Mouse (Mus musculus) stomach, embryonic 14.5 days (tissue): ENCODE data around the gene Susd2. TPM values are rescaled to one million over a fixed set of nuclear protein-coding genes. Genes with fewer than 3 reads are reported as not detected.

ENCODE experiments used
- ATAC-seq: fragments of 200-750 bp; cut with Nextera tagmentation; 2 replicates; pipeline ENCODE4 v1.8.0; 2017; ENCODE audit warnings: low read depth, moderate TSS enrichment; ENCODE audit not compliant: insufficient number of reproducible peaks, insufficient read depth, low FRiP score
- H3K27ac ChIP-seq: fragments of 300-500 bp; sonication (generic); 2 replicates; pipeline ENCODE4 v1.5.1; 2014; ENCODE audit warnings: mild to moderate bottlenecking, low read length, moderate library complexity, mixed read lengths
- H3K27me3 ChIP-seq: fragments of 300-500 bp; sonication (generic); 2 replicates; pipeline ENCODE4 v1.6.1; 2014; ENCODE audit warnings: low read length, control low read depth, mixed read lengths; ENCODE audit not compliant: control insufficient read depth, insufficient read depth
- H3K36me3 ChIP-seq: fragments of 300-500 bp; sonication (generic); 2 replicates; pipeline ENCODE4 v1.6.1; 2014; ENCODE audit warnings: mild to moderate bottlenecking, control low read depth, low read length, moderate library complexity, mixed read lengths; ENCODE audit not compliant: control insufficient read depth, insufficient read depth
- H3K4me1 ChIP-seq: fragments of 300-500 bp; sonication (generic); 2 replicates; pipeline ENCODE4 v1.6.1; 2014; ENCODE audit warnings: low read length, control low read depth, mixed read lengths; ENCODE audit not compliant: control insufficient read depth, insufficient read depth
- H3K4me2 ChIP-seq: fragments of 300-500 bp; sonication (generic); replicated peaks from 2 replicates; pipeline ENCODE4 v1.6.1; 2014; ENCODE audit warnings: low read depth, low read length, control low read depth
- H3K4me3 ChIP-seq: fragments of 300-500 bp; sonication (generic); 2 replicates; pipeline ENCODE4 v1.5.1; 2014; ENCODE audit warnings: low read depth, low read length, control low read depth
- H3K9ac ChIP-seq: fragments of 300-500 bp; sonication (generic); replicated peaks from 2 replicates; pipeline ENCODE4 v1.6.1; 2014; ENCODE audit warnings: low read depth, mild to moderate bottlenecking, control low read depth, low read length, moderate library complexity, mixed read lengths
- H3K9me3 ChIP-seq: fragments of 300-500 bp; sonication (generic); 2 replicates; pipeline ENCODE4 v1.6.1; 2016; ENCODE audit warnings: low read depth, low read length, control low read depth; ENCODE audit not compliant: control insufficient read depth
- WGBS: fragments of 180-500 bp; shearing (Covaris S2); extraction: QIAGEN DNeasy Blood & Tissue Kit; methylation state at CpG from one replicate; pipeline ENCODE4 v1.1.7; 2014; 5-methylcytosine and 5-hydroxymethylcytosine counted together
- polyA plus RNA-seq: library from polyadenylated mRNA; unstranded; fragments of >200 nt; fragmentation: Nextera tagmentation; extraction: Ambion mirVana; gene quantifications from 2 replicates; pipeline ENCODE4 v1.2.1, GENCODE M21; 2014

Gene Susd2
- polyA plus RNA-seq, 1 experiment from 2014 or later = 8.3 TPM

DNA sequence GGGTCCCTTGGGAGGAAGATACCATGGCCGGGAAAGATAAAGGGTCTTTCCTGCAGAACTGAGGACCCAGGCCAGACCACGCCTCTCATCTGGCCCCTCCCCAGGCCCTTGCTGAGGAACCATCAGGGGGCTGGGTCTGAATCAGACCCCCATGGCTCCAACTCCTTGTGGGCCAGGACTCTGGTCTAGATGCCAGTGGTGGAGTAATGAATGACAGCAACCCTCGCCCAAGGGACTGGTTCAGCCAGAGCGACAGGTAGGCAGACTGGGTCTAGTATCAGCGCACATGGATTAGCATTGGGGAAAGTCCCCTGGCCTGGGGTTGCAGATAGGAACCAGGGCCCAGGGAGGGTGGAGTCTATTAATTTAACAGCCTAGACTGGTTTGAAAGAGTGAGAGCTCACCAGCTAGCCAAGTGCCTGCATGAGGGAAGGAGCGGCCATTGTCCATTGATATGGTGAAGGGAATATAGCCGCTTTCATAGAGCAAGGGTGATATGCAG is 2.0 kb downstream of the Susd2 start:
- Histone ChIP-seq H3K4me3 (no peak overlapping the region), H3K27me3 (no peaks in the 10 kb centered on the region), H3K27ac (no peak overlapping the region), H3K4me1 (0 out of 2 replicates have a peak, but pooled peaks cover 10% of the 10 kb centered on the region), H3K9ac (no peak overlapping the region), H3K36me3 (0 out of 2 replicates have a peak, but pooled peaks cover 4% of the 10 kb centered on the region), H3K4me2 (no peak overlapping the region), H3K9me3 (no peaks in the 10 kb centered on the region)
- no peak for ATAC-seq
- 86% methylated on average over 7 of the region's 7 CpGs for WGBS

DNA sequence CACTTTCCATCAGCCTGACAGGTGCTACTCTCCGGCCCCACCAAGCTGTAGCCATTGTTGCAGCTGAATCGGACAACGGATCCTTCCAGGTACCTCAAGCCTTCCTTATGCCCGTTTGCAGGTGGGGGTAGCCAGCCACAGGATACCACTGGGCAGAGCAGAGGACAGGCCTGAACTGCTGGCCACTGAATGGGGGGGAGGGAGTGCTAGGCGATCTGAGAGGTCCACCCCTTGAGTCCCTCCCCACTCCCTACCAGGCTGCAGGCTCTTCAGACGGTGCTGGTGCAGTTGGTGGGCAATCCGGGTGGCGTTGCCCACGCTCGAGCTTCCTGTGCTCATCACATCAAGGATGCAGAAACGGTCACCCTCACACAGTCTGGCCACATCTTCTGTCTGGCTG is 6.1 kb downstream of the Susd2 start:
- Histone ChIP-seq H3K9ac (no peak overlapping the region), H3K4me2 (no peak overlapping the region), H3K27me3 (no peaks in the 10 kb centered on the region), H3K36me3 (no peaks in the 10 kb centered on the region), H3K9me3 (no peaks in the 10 kb centered on the region), H3K4me1 (0 out of 2 replicates have a peak, but pooled peaks cover 3% of the 10 kb centered on the region), H3K27ac (no peak overlapping the region), H3K4me3 (no peak overlapping the region)
- 85% methylated on average over 11 of the region's 11 CpGs for WGBS
- ATAC-seq = no peak

DNA sequence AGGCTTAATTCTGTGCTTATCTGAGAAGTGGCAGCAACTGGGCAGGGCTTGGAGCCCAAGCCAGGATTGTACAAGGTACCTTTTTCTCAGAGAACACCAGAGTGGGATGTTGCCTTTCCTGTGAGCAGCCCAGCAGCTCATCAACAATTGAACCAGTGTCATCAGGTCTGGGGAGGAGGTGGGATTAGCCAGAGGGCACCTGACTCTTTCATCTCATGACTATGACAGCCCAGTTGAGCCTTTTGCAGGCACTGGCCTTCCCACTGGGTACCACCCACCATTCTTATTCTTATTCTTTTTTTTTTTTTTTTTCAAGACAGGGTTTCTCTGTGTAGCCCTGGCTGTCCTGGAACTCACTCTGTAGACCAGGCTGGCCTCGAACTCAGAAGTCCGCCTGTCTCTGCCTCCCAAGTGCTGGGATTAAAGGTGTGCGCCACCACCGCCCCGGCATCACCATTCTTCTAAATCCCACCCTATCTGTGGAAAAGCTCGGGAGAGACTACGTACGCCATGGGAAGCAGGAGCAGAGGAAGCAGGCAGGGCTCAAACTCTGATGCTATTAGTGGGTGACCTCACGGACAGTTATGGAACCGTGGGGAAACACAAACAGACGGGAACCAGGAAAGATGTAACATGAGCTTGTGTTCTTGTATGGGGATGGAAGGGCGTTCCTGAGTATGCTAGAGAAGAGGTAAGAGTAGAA is 7.6 kb downstream of the Susd2 start:
- ATAC-seq = no peak; the same call in 1 of the 2 replicates
- Histone ChIP-seq H3K27me3 (no peaks in the 10 kb centered on the region), H3K36me3 (no peaks in the 10 kb centered on the region), H3K9me3 (no peaks in the 10 kb centered on the region), H3K9ac (no peak overlapping the region), H3K4me2 (no peak overlapping the region), H3K27ac (no peak overlapping the region), H3K4me1 (no peaks in the 10 kb centered on the region), H3K4me3 (no peak overlapping the region)
- WGBS = 89% methylated on average over 12 of the region's 12 CpGs

DNA sequence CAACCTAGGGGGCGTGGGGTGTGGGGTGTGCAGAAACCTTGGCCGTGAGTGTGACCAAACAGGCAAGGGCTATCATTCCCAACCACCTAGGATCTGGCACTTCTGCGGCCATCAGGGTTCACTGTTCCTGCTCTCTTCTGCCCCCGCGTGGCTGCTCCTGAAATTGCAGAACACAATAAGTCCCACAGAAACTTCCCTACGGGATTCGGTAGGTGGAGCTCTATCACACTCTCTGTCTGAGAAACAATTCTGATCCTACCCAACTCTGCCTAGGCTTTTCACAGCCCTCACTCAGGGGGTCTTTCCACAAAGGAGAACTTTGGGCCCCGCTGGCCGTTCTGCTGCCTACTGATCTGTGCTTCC is 8.1 kb downstream of the Susd2 start:
- no peak for ATAC-seq
- no peak overlapping the region for H3K27ac ChIP-seq

DNA sequence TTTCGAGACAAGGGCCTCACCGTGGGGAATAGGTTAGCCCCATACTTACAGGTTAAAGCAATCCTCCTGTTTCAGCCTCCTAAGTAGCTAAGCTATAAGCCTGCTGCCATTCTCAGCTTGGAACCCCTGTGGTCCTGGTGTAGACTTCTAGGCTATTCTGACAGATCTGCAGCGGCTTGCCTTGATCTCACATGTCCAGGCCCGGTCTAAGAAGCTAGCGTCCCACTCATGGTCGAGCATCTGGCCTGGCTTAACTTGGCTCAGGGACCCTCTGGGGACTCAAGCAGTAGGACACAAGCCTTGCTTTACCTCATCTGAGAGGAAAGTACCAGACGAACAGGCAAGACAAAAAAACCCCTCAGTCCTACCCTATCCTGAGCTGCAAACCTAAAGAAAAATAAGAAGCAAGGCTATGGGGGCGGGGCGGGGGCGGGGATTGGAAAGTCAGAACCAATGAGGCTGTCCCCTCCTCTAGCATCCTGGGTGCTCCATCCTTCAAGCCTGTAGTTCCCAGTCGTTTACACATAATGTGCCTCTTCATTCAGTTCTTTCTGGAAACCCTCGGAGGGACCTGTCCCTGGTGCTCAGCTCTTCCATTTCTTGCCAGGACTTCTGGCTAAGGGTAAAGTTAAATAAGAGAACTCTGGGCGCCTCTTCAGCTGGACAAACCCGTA is 8.7 kb downstream of the Susd2 start:
- Histone ChIP-seq H3K9ac (no peak overlapping the region), H3K36me3 (no peaks in the 10 kb centered on the region), H3K9me3 (no peaks in the 10 kb centered on the region), H3K27ac (no peak overlapping the region), H3K27me3 (no peaks in the 10 kb centered on the region), H3K4me1 (no peaks in the 10 kb centered on the region), H3K4me3 (no peak overlapping the region), H3K4me2 (no peak overlapping the region)
- no peak for ATAC-seq
- 68% methylated on average over 14 of the region's 14 CpGs for WGBS

More for the DNA sequence above, 8.1 kb downstream of the Susd2 start:
- Histone ChIP-seq H3K27me3 (no peaks in the 10 kb centered on the region), H3K4me3 (no peak overlapping the region), H3K36me3 (no peaks in the 10 kb centered on the region), H3K9me3 (no peaks in the 10 kb centered on the region), H3K9ac (no peak overlapping the region), H3K4me2 (no peak overlapping the region), H3K4me1 (no peaks in the 10 kb centered on the region)
- 8% methylated on average over 9 of the region's 9 CpGs for WGBS

DNA sequence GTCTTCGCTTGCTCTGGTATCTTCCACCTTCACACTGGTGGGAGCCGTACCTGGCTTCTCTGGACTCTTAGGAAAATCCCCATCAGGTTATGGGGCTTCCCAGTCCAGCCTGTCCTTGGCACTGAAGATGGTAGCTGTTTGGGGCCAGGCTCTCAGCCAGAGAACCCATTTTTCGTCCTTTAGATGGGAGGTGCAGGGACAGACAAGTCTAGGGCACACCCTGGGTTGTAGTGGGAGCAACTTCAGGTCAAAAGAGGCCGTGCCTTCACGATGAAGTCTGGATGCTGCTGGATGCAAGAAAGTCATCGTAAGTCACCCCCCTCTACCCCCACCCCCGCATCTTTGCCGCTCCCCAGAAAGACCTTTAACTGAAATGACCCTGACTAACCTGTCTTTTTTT is 9.2 kb downstream of the Susd2 start:
- Histone ChIP-seq H3K4me2 (no peak overlapping the region), H3K4me3 (no peak overlapping the region), H3K27ac (no peak overlapping the region), H3K36me3 (no peaks in the 10 kb centered on the region), H3K9ac (no peak overlapping the region), H3K9me3 (no peaks in the 10 kb centered on the region), H3K27me3 (no peaks in the 10 kb centered on the region), H3K4me1 (no peaks in the 10 kb centered on the region)
- 93% methylated on average over 8 of the region's 8 CpGs for WGBS
- no peak for ATAC-seq

DNA sequence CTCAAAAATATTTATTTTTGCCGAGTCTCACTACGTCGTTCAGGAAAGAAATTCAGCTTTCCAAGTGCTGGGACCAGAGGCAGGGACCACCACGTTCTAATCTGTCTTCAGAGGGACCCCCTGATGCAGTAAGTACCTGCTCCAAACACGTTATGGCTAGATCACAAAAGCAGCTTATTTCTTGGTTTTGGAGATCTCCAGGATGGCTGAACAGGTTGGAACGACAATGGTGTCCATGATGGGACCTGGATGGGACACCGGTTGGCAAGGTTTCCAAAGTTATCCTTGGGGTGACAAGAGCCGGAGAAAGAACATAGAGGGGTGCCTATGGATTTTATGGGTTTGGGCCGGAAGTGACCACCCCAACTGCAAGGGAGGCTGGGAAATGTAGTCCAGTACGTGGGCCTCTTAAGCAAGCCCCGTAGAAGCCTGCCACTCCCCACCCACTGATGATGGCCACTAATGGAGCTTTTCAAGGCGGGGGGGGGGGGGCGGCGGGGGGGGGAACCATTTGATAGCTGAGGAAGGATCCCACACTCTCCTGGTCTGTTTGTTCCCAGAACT is 10.2 kb downstream of the Susd2 start:
- no peak overlapping the region for H3K27ac ChIP-seq
- WGBS = 77% methylated on average over 14 of the region's 14 CpGs

DNA sequence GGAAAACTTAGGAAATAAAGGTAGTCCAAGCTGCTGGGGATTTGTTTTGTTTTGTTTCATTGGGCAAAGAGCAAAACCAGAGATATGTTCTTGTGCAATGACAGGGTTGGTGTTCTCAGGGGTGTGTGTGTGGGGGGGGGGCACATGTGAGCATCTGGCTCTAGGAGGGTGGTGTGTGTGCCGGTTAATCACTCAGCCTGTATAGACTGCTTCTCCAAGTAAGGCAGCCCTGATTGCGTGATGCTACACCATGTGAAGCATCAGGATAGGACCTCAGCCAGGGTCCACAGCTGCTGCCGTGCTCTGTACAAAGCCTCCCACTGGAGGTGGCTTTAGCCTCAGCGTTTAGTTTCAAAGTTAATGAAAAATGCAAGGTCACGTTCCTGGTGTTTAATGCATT is 10.8 kb downstream of the Susd2 start:
- Histone ChIP-seq H3K9ac (no peak overlapping the region), H3K4me1 (no peaks in the 10 kb centered on the region), H3K9me3 (no peaks in the 10 kb centered on the region), H3K27me3 (no peaks in the 10 kb centered on the region), H3K4me2 (no peak overlapping the region), H3K27ac (no peak overlapping the region), H3K4me3 (no peak overlapping the region), H3K36me3 (no peaks in the 10 kb centered on the region)
- no peak for ATAC-seq
- WGBS = 70% methylated on average over 5 of the region's 5 CpGs

More for the DNA sequence above, 10.2 kb downstream of the Susd2 start:
- no peaks in the 10 kb centered on the region for H3K27me3 ChIP-seq
- no peaks in the 10 kb centered on the region for H3K4me1 ChIP-seq
- no peak overlapping the region for H3K4me2 ChIP-seq
- ATAC-seq = no peak
- no peaks in the 10 kb centered on the region for H3K9me3 ChIP-seq
- H3K4me3 ChIP-seq = no peak overlapping the region
- no peak overlapping the region for H3K9ac ChIP-seq
- no peaks in the 10 kb centered on the region for H3K36me3 ChIP-seq
